Mouse (Mus musculus): ENCODE measurements at regions not wholly inside any gene's neighbourhood (a gene's known extent, or its start where the extent isn't known, plus 50 kb on each side); places are given as distances from the start of the nearest gene placed in this dataset.

GRCm38 (mm10) chr14:25407111-25407510, 51.9 kb upstream of the Zmiz1 start:
- intact Hi-C loops (cut with DNase I), result loop anchor here (5.0 kb wide), 1 partner anchor 45 kb away; no protein-coding TSS in a partner anchor
- no peak for DNase-seq

Measured in heart, postnatal 36 days (tissue).